Mouse (Mus musculus) kidney, postnatal 4 days (tissue): Measurements from ENCODE around the gene Fahd2a.
A peak's percentile ranks its signal among the peaks of the same experiment; 100 is the strongest.

Experiments
- DNase-seq, 2 experiments: peaks; one replicate each; pipeline ENCODE4 v3.0.0; 2021; ENCODE audit warnings: mixed read lengths in 2 of 2

Gene Fahd2a

DNA sequence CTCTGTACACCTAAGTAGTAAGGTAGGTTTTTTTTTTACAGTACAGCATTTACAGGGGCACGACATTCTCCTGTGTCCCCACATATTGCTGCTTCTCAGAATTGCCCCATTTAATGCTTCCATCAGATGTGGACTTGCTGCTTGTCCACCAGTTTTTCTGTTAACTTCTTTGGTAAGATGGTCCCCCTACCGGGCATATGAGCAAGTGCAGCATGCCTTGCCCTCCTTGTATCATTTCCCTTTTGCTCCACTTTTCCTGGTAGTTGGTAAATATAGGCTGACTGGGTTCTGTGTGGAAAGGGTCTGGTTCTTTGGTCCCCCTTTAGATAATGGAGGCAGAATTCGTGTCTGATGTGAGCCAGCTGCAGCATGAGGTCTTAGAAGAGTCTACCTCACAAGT is 14.1 kb downstream of the Fahd2a start:
- peak; percentile 65 to 75 for DNase-seq

DNA sequence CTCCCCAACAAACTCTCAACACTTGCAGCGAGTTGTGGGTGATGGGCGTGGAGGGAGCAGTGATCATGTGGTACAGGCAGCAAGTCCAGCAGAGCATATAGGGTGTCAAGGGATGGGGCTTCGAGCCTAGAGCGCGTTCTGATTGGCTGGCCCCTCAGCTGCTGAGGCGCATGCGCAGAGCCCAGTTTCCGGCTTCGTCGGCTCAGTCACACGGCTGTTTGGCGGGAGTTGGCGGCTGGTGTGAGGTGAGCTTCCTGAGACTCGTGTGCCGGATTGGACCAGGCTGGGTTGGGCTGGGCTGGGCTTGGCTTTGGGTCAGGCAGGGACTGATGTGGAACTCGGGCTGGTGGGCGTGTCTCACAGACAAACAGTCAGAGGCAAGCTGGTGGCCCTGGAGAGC is 19.4 kb downstream of the Fahd2a start, which contains the start of gene Gpat2:
TSS of gene Gpat2 (plus strand) at position 223 of the 400 bp plus-strand sequence.
- peak in 1 of 2 experiments; percentile 21 for DNase-seq

DNA sequence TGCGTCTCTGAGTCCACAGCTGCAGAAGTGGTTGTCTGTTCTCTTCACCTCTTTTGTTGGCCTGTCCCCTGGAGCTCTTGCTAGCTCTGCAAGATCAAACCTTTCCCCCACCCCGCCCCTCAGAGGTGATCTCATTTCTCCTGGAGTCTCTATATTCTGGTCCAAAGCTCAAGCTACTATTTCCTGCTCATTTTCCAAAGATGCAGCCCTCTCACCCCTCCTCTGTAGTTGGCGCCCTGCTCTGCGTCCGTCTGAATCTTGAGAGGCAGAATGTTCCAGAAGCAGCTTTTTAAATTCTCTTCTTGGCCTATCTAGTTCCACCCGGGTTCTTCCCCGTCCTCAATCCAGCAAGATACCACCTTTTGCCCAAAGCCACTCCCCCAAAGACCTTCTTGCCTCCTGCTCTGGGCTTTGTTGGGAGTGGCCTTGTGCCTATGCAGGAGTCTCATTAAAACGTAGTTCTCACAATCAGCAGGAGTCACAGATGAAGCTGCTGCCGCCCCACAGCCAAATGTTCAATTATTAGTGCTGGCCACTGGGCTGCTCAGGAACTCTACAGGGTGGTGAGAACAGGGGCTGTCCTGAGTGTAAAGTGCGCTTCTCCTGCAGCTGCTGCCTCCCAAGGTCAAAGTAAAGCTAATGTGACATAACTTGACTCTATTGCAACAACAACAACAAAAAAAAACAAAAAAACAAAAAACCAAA is 25.9 kb downstream of the Fahd2a start:
- peak; percentile 22 to 52 for DNase-seq

DNA sequence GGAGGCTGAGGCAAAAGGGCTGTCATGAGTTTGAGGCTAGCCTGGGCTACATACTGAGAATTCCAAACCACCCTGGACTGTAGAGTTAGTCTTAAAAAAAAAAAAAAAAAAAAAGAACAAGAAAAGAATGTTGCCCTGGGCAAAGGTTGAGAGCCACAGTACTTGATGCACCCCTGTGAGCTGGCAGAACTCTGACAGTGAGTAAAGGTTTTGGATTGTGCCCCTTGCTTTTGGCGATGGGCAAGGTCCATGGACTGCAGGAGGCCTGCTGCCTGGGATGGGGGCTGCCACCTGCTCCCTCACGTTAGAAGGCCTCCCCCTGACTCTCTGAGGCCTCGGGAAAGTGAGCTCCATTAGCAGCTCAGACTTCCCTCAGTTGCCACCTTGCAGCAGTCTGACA is 27.7 kb downstream of the Fahd2a start:
- DNase-seq: peak in 1 of 2 experiments; percentile 54

DNA sequence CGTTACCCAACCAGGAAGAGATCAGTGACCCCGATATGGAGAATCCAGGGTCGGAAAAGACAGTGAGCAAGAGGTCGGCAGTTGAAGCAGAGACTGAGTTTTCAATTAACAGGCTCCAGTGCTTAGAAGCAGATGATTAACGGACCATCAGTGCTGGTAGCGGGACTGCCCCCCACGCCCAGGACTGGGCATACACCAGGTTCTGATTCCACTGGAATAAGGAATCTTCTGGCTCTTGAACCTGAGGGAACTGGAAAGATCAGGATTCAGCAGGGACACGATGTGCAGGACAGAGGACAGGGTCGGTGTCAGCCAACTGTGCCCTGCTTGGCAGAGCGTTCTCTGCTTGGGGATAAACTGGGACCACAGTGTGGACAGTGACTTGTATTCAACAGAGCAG is 28.6 kb downstream of the Fahd2a start:
- DNase-seq: peak; percentile 42 to 76

DNA sequence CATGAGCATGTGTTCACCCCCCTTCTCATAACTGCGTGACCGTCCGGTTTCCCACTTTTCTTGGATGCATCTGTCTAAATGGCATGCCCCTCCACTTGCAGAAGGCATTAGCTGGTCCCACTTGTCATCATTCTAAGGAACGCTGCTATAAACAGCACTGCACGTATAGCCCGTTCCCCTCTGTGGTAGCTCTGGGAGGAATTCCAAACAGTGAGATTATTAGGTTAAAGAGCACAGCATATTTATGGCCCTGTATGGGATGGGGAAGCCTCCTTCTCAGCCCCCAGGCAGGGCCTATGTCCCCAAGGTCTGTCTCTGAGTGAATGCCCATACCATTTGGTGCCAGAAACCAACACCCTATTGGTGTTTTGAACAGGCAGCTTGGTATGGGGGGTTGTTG is 33.2 kb downstream of the Fahd2a start:
- no peak for DNase-seq

DNA sequence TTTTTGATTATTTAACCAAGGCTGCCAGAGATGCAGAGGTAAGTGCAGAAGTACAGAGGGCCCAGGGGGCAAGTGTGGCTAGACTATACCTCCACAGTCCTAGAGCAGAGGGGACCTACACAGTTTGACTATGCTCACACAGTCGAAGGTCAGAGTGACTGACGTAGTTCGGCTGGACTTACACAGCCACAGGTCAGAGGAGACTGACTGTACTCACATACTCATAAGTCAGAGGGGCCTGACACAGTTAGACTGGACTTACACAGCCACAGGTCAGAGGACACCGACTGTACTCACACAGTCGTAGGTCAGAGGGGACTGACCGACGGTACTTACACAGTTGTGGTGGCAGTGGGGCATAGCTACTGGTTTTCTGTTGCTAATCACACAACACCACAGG is 45.6 kb downstream of the Fahd2a start:
- no peak for DNase-seq

DNA sequence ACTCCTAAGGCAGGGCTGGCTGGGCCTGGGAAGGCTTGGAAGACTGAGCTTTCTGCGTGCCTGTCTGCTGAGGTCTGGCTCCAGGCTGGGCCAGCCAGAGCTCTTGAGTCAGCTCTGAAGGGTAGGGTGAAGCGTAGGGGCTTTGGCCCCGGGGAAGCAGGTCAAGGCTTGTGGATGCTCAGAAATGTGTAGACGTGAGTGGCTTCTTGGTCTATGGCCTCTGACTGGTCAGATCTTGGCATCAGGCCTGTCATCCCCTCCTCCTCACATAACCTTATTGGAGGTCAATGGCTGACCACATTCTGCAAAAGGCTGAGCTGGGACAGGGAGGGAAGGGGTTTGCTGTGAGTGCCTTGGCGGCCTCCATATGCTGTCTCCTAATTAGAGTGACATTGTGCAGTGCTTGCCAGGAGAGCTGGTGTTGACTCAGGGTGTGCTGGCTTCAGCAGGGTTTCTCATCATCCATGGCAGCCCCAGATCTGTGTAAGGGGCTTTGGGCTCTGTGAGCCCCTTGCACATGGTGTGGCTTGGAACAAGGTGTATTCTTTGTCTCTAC is 49.7 kb downstream of the Fahd2a start:
- peak in 1 of 2 experiments; percentile 12 for DNase-seq

DNA sequence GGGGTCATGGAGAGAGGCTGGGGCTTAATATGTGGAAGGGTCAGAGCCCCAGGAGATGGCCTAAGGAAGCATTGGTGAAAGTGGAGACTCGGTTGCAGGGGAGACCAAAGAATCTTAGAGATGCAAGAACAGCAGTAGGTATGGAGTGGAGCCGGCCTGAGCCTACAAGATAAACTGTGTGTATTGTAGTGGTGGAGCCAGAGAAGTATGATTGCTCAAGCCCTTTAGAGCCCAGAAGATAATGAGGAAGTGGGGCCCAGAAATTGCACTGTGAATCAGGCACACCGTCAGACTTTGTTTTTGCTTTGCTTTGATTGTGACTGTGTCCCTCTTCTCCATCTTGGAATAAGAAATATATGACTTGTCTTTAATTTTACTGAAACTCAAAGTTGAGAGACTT is 53.0 kb downstream of the Fahd2a start:
- no peak for DNase-seq

DNA sequence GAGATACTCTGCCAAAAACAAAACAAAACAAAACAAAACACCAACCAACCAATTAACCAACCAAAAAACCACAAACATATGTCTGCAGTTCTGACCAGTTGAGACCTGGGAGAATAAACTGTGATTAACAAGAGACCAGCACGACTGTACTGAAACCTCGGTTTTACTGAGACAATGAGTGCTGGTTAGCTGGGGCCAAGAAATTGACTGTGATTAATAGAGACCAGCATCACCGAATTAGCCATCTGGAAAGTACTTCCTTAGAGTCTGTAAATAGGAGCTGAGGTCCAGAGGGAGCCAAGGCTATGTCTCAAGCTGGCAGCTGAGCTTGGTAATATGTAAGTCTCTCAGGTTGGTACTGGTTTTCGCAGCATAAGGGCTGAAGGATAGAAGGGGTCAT is 53.5 kb downstream of the Fahd2a start:
- no peak for DNase-seq

DNA sequence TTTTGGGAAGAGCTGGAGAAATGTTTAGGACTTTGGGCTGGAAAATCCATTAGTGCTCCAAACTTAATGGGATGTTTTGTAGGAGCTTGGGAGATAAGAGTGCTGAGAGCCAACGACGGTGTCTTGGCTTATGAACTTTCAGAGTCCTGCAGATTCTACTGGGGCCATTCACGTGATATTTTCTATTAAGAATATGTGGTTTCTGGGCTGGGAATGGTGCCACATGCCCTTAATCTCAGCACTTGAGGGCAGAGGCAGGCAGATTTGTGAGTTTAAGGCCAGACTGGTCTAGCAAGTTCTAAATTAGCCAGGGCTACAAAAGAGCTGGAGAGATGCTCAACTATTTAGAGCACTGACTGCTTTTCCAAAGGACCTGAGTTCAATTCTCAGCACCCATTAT is 54.0 kb downstream of the Fahd2a start:
- no peak for DNase-seq

DNA sequence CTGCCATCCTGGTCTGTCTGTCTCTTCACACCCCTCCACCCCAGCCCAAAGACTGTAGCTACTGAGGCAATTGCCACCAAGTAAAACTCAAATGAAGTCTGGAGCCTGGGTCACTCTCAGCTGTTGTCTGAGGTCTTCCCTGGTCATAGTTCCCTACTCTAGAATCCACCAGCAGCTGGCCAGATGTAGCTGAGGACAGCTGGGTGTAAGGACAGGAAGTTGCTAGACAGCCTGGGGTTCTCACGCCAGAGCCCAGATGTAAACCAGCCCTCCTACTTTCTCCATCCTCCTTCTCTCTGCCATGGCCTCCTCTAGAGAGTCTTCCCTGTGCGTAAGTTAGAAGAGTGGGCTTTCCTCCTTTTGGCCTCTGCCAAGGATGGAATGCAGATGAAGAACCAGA is 56.8 kb downstream of the Fahd2a start:
- DNase-seq: peak in 1 of 2 experiments; percentile 41
